Mouse (Mus musculus): ENCODE results near the gene Ak4.

DNA sequence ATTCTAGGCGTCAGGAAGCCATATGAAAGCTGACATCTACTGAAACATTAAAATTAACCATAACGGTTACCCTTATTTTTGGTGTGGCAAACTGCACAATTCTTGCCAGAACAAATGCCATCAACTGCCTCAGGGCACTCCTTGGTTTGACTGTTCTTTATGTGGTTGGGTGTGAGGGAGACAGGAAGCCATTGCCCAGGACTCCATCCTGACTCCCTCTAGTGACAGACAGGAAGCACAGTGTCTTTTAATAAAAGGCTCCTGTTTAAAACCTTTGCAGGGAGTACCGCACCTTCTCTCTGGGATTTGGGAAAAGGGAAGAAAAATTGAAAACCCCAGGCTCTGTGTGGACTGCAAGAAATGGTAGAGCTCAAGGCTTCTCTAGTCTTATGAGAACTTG is 47.2 kb downstream of the Ak4 start:
- TF ChIP-seq CTCF (IDR thresholded peaks at IDR 0.05) (peak; percentile 43), EP300 (IDR thresholded peaks at IDR 0.05) (no peak)
